Mouse (Mus musculus): ENCODE results near the gene Gprc5a. TPM values are rescaled to one million over a fixed set of nuclear protein-coding genes. Genes with fewer than 3 reads are reported as not detected.
A peak's percentile ranks its signal among the peaks of the same experiment; 100 is the strongest.

The Gprc5a gene
- polyA plus RNA-seq, 1 experiment from 2014 or later = 15.2 TPM

GRCm38 (mm10) chr6:135078420-135078819 lies 13.0 kb downstream of the Gprc5a start:
- no peak for ATAC-seq (ENCODE audit: insufficient number of reproducible peaks, insufficient read depth, low FRiP score, low read depth)

GRCm38 (mm10) chr6:135083991-135084502 lies 18.6 kb downstream of the Gprc5a start:
- no peak overlapping the region for H3K9ac ChIP-seq (replicated peaks; ENCODE audit: low read depth, low read length)
- no peaks in the 10 kb centered on the region for H3K27me3 ChIP-seq (ENCODE audit: control insufficient read depth, insufficient read depth, low read length)
- no peak overlapping the region for H3K4me3 ChIP-seq (ENCODE audit: low read depth, low read length)
- 72% methylated on average over 10 of the region's 10 CpGs for WGBS
- H3K36me3 ChIP-seq (ENCODE audit: control insufficient read depth, insufficient read depth, low read length) = no peaks in the 10 kb centered on the region
- ATAC-seq (ENCODE audit: insufficient number of reproducible peaks, insufficient read depth, low FRiP score, low read depth) = no peak
- H3K27ac ChIP-seq (ENCODE audit: low read length) = no peak overlapping the region
- no peak overlapping the region for H3K4me2 ChIP-seq (replicated peaks; ENCODE audit: low read depth, low read length)
- no peaks in the 10 kb centered on the region for H3K4me1 ChIP-seq (ENCODE audit: control insufficient read depth, insufficient read depth, low read length)
- H3K9me3 ChIP-seq (ENCODE audit: control insufficient read depth, low read depth, low read length) = no peaks in the 10 kb centered on the region

More at GRCm38 (mm10) chr6:135078420-135078819, 13.0 kb downstream of the Gprc5a start:
- H3K27ac ChIP-seq (ENCODE audit: low read length) = no peak overlapping the region
- H3K9ac ChIP-seq (replicated peaks; ENCODE audit: low read depth, low read length) = no peak overlapping the region
- H3K4me3 ChIP-seq (ENCODE audit: low read depth, low read length) = no peak overlapping the region
- H3K4me1 ChIP-seq (ENCODE audit: control insufficient read depth, insufficient read depth, low read length) = no peaks in the 10 kb centered on the region
- no peaks in the 10 kb centered on the region for H3K9me3 ChIP-seq (ENCODE audit: control insufficient read depth, low read depth, low read length)
- no peaks in the 10 kb centered on the region for H3K36me3 ChIP-seq (ENCODE audit: control insufficient read depth, insufficient read depth, low read length)
- H3K27me3 ChIP-seq (ENCODE audit: control insufficient read depth, insufficient read depth, low read length) = no peaks in the 10 kb centered on the region
- no peak overlapping the region for H3K4me2 ChIP-seq (replicated peaks; ENCODE audit: low read depth, low read length)
- 42% methylated on average over 12 of the region's 12 CpGs for WGBS

GRCm38 (mm10) chr6:135085703-135086102 lies 20.3 kb downstream of the Gprc5a start:
- H3K4me1 ChIP-seq (ENCODE audit: control insufficient read depth, insufficient read depth, low read length) = no peaks in the 10 kb centered on the region
- no peak overlapping the region for H3K4me2 ChIP-seq (replicated peaks; ENCODE audit: low read depth, low read length)
- H3K9me3 ChIP-seq (ENCODE audit: control insufficient read depth, low read depth, low read length) = no peaks in the 10 kb centered on the region
- H3K27me3 ChIP-seq (ENCODE audit: control insufficient read depth, insufficient read depth, low read length) = no peaks in the 10 kb centered on the region
- ATAC-seq (ENCODE audit: insufficient number of reproducible peaks, insufficient read depth, low FRiP score, low read depth) = no peak
- H3K36me3 ChIP-seq (ENCODE audit: control insufficient read depth, insufficient read depth, low read length) = no peaks in the 10 kb centered on the region
- no peak overlapping the region for H3K4me3 ChIP-seq (ENCODE audit: low read depth, low read length)
- no peak overlapping the region for H3K9ac ChIP-seq (replicated peaks; ENCODE audit: low read depth, low read length)
- 89% methylated on average over 1 of the region's 1 CpGs for WGBS
- H3K27ac ChIP-seq (ENCODE audit: low read length) = no peak overlapping the region

GRCm38 (mm10) chr6:135087721-135088451 lies 22.4 kb downstream of the Gprc5a start:
- Histone ChIP-seq H3K27ac (ENCODE audit: low read length) (no peak overlapping the region), H3K27me3 (ENCODE audit: control insufficient read depth, insufficient read depth, low read length) (no peaks in the 10 kb centered on the region), H3K36me3 (ENCODE audit: control insufficient read depth, insufficient read depth, low read length) (no peaks in the 10 kb centered on the region), H3K4me1 (ENCODE audit: control insufficient read depth, insufficient read depth, low read length) (no peaks in the 10 kb centered on the region), H3K9me3 (ENCODE audit: control insufficient read depth, low read depth, low read length) (no peaks in the 10 kb centered on the region), H3K4me2 (replicated peaks; ENCODE audit: low read depth, low read length) (peak overlapping the region; percentile 25; the same call in 1 of the 2 replicates), H3K4me3 (ENCODE audit: low read depth, low read length) (no peak overlapping the region), H3K9ac (replicated peaks; ENCODE audit: low read depth, low read length) (no peak overlapping the region)
- peak; percentile 54; the same call in 1 of the 2 replicates for ATAC-seq (ENCODE audit: insufficient number of reproducible peaks, insufficient read depth, low FRiP score, low read depth)
- 28% methylated on average over 19 of the region's 19 CpGs for WGBS

GRCm38 (mm10) chr6:135089786-135090185 lies 24.3 kb downstream of the Gprc5a start:
- no peak overlapping the region for H3K4me2 ChIP-seq (replicated peaks; ENCODE audit: low read depth, low read length)
- H3K4me3 ChIP-seq (ENCODE audit: low read depth, low read length) = no peak overlapping the region
- WGBS = 26% methylated on average over 8 of the region's 8 CpGs
- H3K9ac ChIP-seq (replicated peaks; ENCODE audit: low read depth, low read length) = no peak overlapping the region
- no peak for ATAC-seq (ENCODE audit: insufficient number of reproducible peaks, insufficient read depth, low FRiP score, low read depth)
- no peaks in the 10 kb centered on the region for H3K9me3 ChIP-seq (ENCODE audit: control insufficient read depth, low read depth, low read length)
- no peaks in the 10 kb centered on the region for H3K36me3 ChIP-seq (ENCODE audit: control insufficient read depth, insufficient read depth, low read length)
- H3K27ac ChIP-seq (ENCODE audit: low read length) = no peak overlapping the region
- no peaks in the 10 kb centered on the region for H3K27me3 ChIP-seq (ENCODE audit: control insufficient read depth, insufficient read depth, low read length)
- H3K4me1 ChIP-seq (ENCODE audit: control insufficient read depth, insufficient read depth, low read length) = no peaks in the 10 kb centered on the region

- H3K27me3 ChIP-seq (ENCODE audit: control insufficient read depth, insufficient read depth, low read length) = no peaks in the 10 kb centered on the region
- H3K9ac ChIP-seq (replicated peaks; ENCODE audit: low read depth, low read length) = no peak overlapping the region
- no peak overlapping the region for H3K27ac ChIP-seq (ENCODE audit: low read length)
- 82% methylated on average over 4 of the region's 4 CpGs for WGBS
- no peak overlapping the region for H3K4me3 ChIP-seq (ENCODE audit: low read depth, low read length)
- H3K36me3 ChIP-seq (ENCODE audit: control insufficient read depth, insufficient read depth, low read length) = no peaks in the 10 kb centered on the region
- H3K4me2 ChIP-seq (replicated peaks; ENCODE audit: low read depth, low read length) = no peak overlapping the region
- H3K4me1 ChIP-seq (ENCODE audit: control insufficient read depth, insufficient read depth, low read length) = no peaks in the 10 kb centered on the region
- H3K9me3 ChIP-seq (ENCODE audit: control insufficient read depth, low read depth, low read length) = no peaks in the 10 kb centered on the region
- ATAC-seq (ENCODE audit: insufficient number of reproducible peaks, insufficient read depth, low FRiP score, low read depth) = no peak
These were observed 25.2 kb downstream of the Gprc5a start for GRCm38 (mm10) chr6:135090661-135091060.

GRCm38 (mm10) chr6:135092798-135093470 lies 27.5 kb downstream of the Gprc5a start:
- no peak overlapping the region for H3K4me3 ChIP-seq (ENCODE audit: low read depth, low read length)
- no peak overlapping the region for H3K27ac ChIP-seq (ENCODE audit: low read length)
- no peaks in the 10 kb centered on the region for H3K4me1 ChIP-seq (ENCODE audit: control insufficient read depth, insufficient read depth, low read length)
- H3K9ac ChIP-seq (replicated peaks; ENCODE audit: low read depth, low read length) = no peak overlapping the region
- no peaks in the 10 kb centered on the region for H3K9me3 ChIP-seq (ENCODE audit: control insufficient read depth, low read depth, low read length)
- H3K27me3 ChIP-seq (ENCODE audit: control insufficient read depth, insufficient read depth, low read length) = no peaks in the 10 kb centered on the region
- H3K36me3 ChIP-seq (ENCODE audit: control insufficient read depth, insufficient read depth, low read length) = no peaks in the 10 kb centered on the region
- H3K4me2 ChIP-seq (replicated peaks; ENCODE audit: low read depth, low read length) = no peak overlapping the region
- ATAC-seq (ENCODE audit: insufficient number of reproducible peaks, insufficient read depth, low FRiP score, low read depth) = no peak
- WGBS = 88% methylated on average over 12 of the region's 12 CpGs

- Histone ChIP-seq H3K4me2 (replicated peaks; ENCODE audit: low read depth, low read length) (no peak overlapping the region), H3K27me3 (ENCODE audit: control insufficient read depth, insufficient read depth, low read length) (no peaks in the 10 kb centered on the region), H3K27ac (ENCODE audit: low read length) (no peak overlapping the region), H3K4me3 (ENCODE audit: low read depth, low read length) (no peak overlapping the region), H3K9me3 (ENCODE audit: control insufficient read depth, low read depth, low read length) (no peaks in the 10 kb centered on the region), H3K36me3 (ENCODE audit: control insufficient read depth, insufficient read depth, low read length) (no peaks in the 10 kb centered on the region), H3K4me1 (ENCODE audit: control insufficient read depth, insufficient read depth, low read length) (no peaks in the 10 kb centered on the region), H3K9ac (replicated peaks; ENCODE audit: low read depth, low read length) (no peak overlapping the region)
- no peak for ATAC-seq (ENCODE audit: insufficient number of reproducible peaks, insufficient read depth, low FRiP score, low read depth)
- 78% methylated on average over 15 of the region's 15 CpGs for WGBS
These were observed 35.5 kb downstream of the Gprc5a start for GRCm38 (mm10) chr6:135100787-135101472.

Data from stomach, embryonic 14.5 days (tissue).